Comparison of ENCODE assay signal across 23 mouse cellular contexts in the genomic region with DNA sequence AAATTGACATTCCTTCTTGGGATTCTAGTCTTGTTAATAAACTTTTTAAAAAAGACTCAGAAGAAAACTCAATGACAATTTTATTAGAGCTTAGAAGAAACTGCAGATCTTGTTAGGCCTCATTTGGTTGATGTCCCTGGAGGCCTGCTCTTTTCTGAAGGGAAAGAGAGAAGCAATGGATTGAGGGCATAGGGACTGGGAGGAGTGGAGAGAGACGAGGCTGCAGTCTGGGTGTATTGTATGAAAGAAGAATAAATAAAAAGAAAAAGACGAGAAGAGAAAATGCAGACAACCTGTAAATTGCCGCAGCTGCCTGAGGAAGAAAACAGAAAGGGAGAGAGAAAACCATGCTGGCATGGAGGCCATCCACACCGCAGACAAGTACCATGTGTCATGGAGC. TPM values are rescaled to one million over a fixed set of nuclear protein-coding genes. Genes with fewer than 3 reads are reported as not detected.
A peak's percentile ranks its signal among the peaks of the same experiment; 100 is the strongest.
DNase-seq lines count a peak whose midpoint lies in the region; ATAC-seq and TF ChIP-seq lines count a peak whose summit lies in the region.
"Had no signal": no experiment of that assay in that cellular context is flagged by ENCODE, and none has a peak within 500 bp of the region (broad histone marks: within the 10 kb centered on the region; RNA-seq: fewer than 3 reads in every experiment).

No protein-coding gene starts in this region.

- DNase-seq in heart, adult 11 months = peak; percentile 57
- no peak for DNase-seq in heart, postnatal 14 days
- DNase-seq in liver, embryonic 11.5 days (ENCODE audit: low spot score) = peak; percentile 22
- DNase-seq in liver, postnatal 0 days = no peak
- peak; percentile 51 for DNase-seq in midbrain, embryonic 11.5 days (ENCODE audit: low spot score, missing footprints)
- no peak for DNase-seq in midbrain, embryonic 14.5 days
- peak; percentile 53 for DNase-seq in adipocyte (ENCODE audit: low spot score)
- no peak for DNase-seq in layer of hippocampus, adult 18-20 months (ENCODE audit: low spot score in 2 of 2)
- DNase-seq: adrenal gland, adult 2 months; adrenal gland, adult 8-10 months; adrenal gland, postnatal 10 days; adrenal gland, postnatal 14 days; adrenal gland, postnatal 25 days; adrenal gland, postnatal 36 days; B cell, adult 2 months; cerebellum, adult 11 months; cerebellum, adult 11-12 months; cerebellum, adult 18-20 months had no signal

- H3K27ac ChIP-seq in liver, embryonic 11.5 days (ENCODE audit: low read depth, low read length) = no peak overlapping the region
- H3K27ac ChIP-seq in liver, postnatal 0 days (ENCODE audit: low read depth) = no peak overlapping the region
- H3K27ac ChIP-seq in midbrain, embryonic 11.5 days (ENCODE audit: low read depth, low read length) = no peak overlapping the region
- H3K27ac ChIP-seq in midbrain, embryonic 14.5 days (replicated peaks; ENCODE audit: low read depth, low read length) = no peak overlapping the region

- H3K4me3 ChIP-seq in liver, embryonic 11.5 days (ENCODE audit: low read depth, low read length) = no peak overlapping the region
- no peak overlapping the region for H3K4me3 ChIP-seq in liver, postnatal 0 days (ENCODE audit: low read depth, low read length)
- no peak overlapping the region for H3K4me3 ChIP-seq in midbrain, embryonic 11.5 days (ENCODE audit: low read depth, low read length)
- no peak overlapping the region for H3K4me3 ChIP-seq in midbrain, embryonic 14.5 days (replicated peaks; ENCODE audit: low read depth, low read length)

- H3K9me3 ChIP-seq in liver, embryonic 11.5 days (ENCODE audit: control insufficient read depth, low read length) = no peaks in the 10 kb centered on the region
- H3K9me3 ChIP-seq in liver, postnatal 0 days (ENCODE audit: low read length) = no peaks in the 10 kb centered on the region
- H3K9me3 ChIP-seq in midbrain, embryonic 11.5 days (ENCODE audit: control insufficient read depth, low read length) = no peaks in the 10 kb centered on the region
- no peaks in the 10 kb centered on the region for H3K9me3 ChIP-seq in midbrain, embryonic 14.5 days (ENCODE audit: control insufficient read depth, low read length)
- H3K9me3 ChIP-seq: G1E had no signal

- WGBS in liver, embryonic 11.5 days = 77% methylated on average over 4 of the region's 4 CpGs
- 77% methylated on average over 4 of the region's 4 CpGs for WGBS in liver, postnatal 0 days (ENCODE audit: insufficient replicate concordance)
- 80% methylated on average over 4 of the region's 4 CpGs for WGBS in midbrain, embryonic 11.5 days
- 78% methylated on average over 4 of the region's 4 CpGs for whole genome bisulfite sequencing in midbrain, embryonic 14.5 days

- intact Hi-C loops in heart, postnatal 14 days (cut with DNase I) = no loop called here

- no peak for TF ChIP-seq CTCF in liver, postnatal 0 days (IDR thresholded peaks at IDR 0.05; ENCODE audit: low read depth)

- no peak overlapping the region for H3K4me2 ChIP-seq in liver, embryonic 11.5 days
- H3K4me2 ChIP-seq in liver, postnatal 0 days (ENCODE audit: low read depth, low read length) = no peak overlapping the region
- no peak overlapping the region for H3K4me2 ChIP-seq in midbrain, embryonic 11.5 days
- H3K4me2 ChIP-seq in midbrain, embryonic 14.5 days (ENCODE audit: low read length) = no peak overlapping the region

- no peaks in the 10 kb centered on the region for H3K27me3 ChIP-seq in liver, embryonic 11.5 days (replicated peaks; ENCODE audit: control insufficient read depth, insufficient read depth, low read length)
- H3K27me3 ChIP-seq in liver, postnatal 0 days (ENCODE audit: insufficient read depth, low read length) = no peaks in the 10 kb centered on the region
- no peaks in the 10 kb centered on the region for H3K27me3 ChIP-seq in midbrain, embryonic 11.5 days (ENCODE audit: control insufficient read depth, insufficient read depth, low read length)
- no peaks in the 10 kb centered on the region for H3K27me3 ChIP-seq in midbrain, embryonic 14.5 days (ENCODE audit: control insufficient read depth, insufficient read depth, low read length)
- H3K27me3 ChIP-seq: CH12.LX had no signal

- no peaks in the 10 kb centered on the region for H3K36me3 ChIP-seq in liver, embryonic 11.5 days (ENCODE audit: control insufficient read depth, insufficient read depth, low read length)
- no peaks in the 10 kb centered on the region for H3K36me3 ChIP-seq in liver, postnatal 0 days (replicated peaks; ENCODE audit: insufficient read depth, low read length)
- no peaks in the 10 kb centered on the region for H3K36me3 ChIP-seq in midbrain, embryonic 11.5 days (ENCODE audit: control insufficient read depth, insufficient read depth, low read length)
- H3K36me3 ChIP-seq in midbrain, embryonic 14.5 days (ENCODE audit: control insufficient read depth, insufficient read depth, low read length) = no peaks in the 10 kb centered on the region
- H3K36me3 ChIP-seq: G1E had no signal

- no peak overlapping the region for H3K9ac ChIP-seq in liver, embryonic 11.5 days (ENCODE audit: low read depth, low read length)
- no peak overlapping the region for H3K9ac ChIP-seq in liver, postnatal 0 days (replicated peaks)
- no peak overlapping the region for H3K9ac ChIP-seq in midbrain, embryonic 11.5 days (ENCODE audit: low read length)
- no peak overlapping the region for H3K9ac ChIP-seq in midbrain, embryonic 14.5 days (replicated peaks; ENCODE audit: low read length)

- ATAC-seq in liver, embryonic 11.5 days (replicated peaks; ENCODE audit: low FRiP score) = no peak
- ATAC-seq in liver, postnatal 0 days = no peak
- no peak for ATAC-seq in midbrain, embryonic 11.5 days (ENCODE audit: low FRiP score)
- no peak for ATAC-seq in midbrain, embryonic 14.5 days (ENCODE audit: low FRiP score, low TSS enrichment)
- ATAC-seq: activated CD4-positive, CD25-positive, alpha-beta regulatory T cell, adult 4 months; CD4-positive, CD25-positive, alpha-beta regulatory T cell, adult 4 months; Patski had no signal

- no peaks in the 10 kb centered on the region for H3K4me1 ChIP-seq in liver, embryonic 11.5 days (replicated peaks; ENCODE audit: control insufficient read depth, insufficient read depth, low read length)
- no peaks in the 10 kb centered on the region for H3K4me1 ChIP-seq in liver, postnatal 0 days (ENCODE audit: insufficient read depth)
- no peaks in the 10 kb centered on the region for H3K4me1 ChIP-seq in midbrain, embryonic 11.5 days (ENCODE audit: control insufficient read depth, insufficient read depth, low read length)
- no peaks in the 10 kb centered on the region for H3K4me1 ChIP-seq in midbrain, embryonic 14.5 days (ENCODE audit: control insufficient read depth, insufficient read depth, low read length)

- TF ChIP-seq EP300 in liver, postnatal 0 days (IDR thresholded peaks at IDR 0.05; ENCODE audit: low read depth) = no peak

RNA-seq across cellular contexts. Expression of a gene that starts 11.7 kb away (rescaled TPM):
- 10 to 100 TPM; 39.7 to 50.6 TPM for total RNA-seq in heart, postnatal 14 days (2021)
- 5.8 and 6.3 TPM in 2 replicates for polyA plus RNA-seq in liver, embryonic 11.5 days (2014; fragmentation: Nextera tagmentation; extraction: Ambion mirVana)
- 3.8 and 3.9 TPM in 2 replicates for polyA plus RNA-seq in liver, postnatal 0 days (2015; fragmentation: Nextera tagmentation; extraction: Ambion mirVana)
- polyA plus RNA-seq in midbrain, embryonic 11.5 days (2014; fragmentation: Nextera tagmentation; extraction: Ambion mirVana) = 12.7 and 15.0 TPM in 2 replicates
- polyA plus RNA-seq in midbrain, embryonic 14.5 days (2014; fragmentation: Nextera tagmentation; extraction: Ambion mirVana) = 37.7 and 41.1 TPM in 2 replicates
- 10 to 100 TPM; 42.6 to 44.2 TPM for total RNA-seq in layer of hippocampus, adult 18-20 months (2021)
- polyA plus RNA-seq: G1E had no signal

Comparison
In these comparisons a context has a peak if more than half of its experiments do, and no peak if none do; other contexts are left out.
1. DNase-seq: peak in heart, adult 11 months (single experiment), liver, embryonic 11.5 days (single experiment), midbrain, embryonic 11.5 days (single experiment) and adipocyte (single experiment); none in heart, postnatal 14 days (0 of 2), liver, postnatal 0 days (single experiment), midbrain, embryonic 14.5 days (single experiment) and layer of hippocampus, adult 18-20 months (0 of 2).